Comparison of ENCODE assay signal across 8 mouse cellular contexts in genomic region chr16:9994951-9995813, GRCm38 (mm10). TPM values are rescaled to one million over a fixed set of nuclear protein-coding genes. Genes with fewer than 3 reads are reported as not detected.
DNase-seq lines count a peak whose midpoint lies in the region; ATAC-seq and TF ChIP-seq lines count a peak whose summit lies in the region.
"Had no signal": no experiment of that assay in that cellular context is flagged by ENCODE, and none has a peak within 500 bp of the region (broad histone marks: within the 10 kb centered on the region; RNA-seq: fewer than 3 reads in every experiment).

Grin2a (minus strand) TSS chr16:9995560.

- WGBS in lung, embryonic 14.5 days: under 1% methylated on average over 67 of the region's 69 CpGs
- WGBS in hindbrain, embryonic 11.5 days: under 1% methylated on average over 64 of the region's 69 CpGs
- under 1% methylated on average over 69 of the region's 69 CpGs for WGBS in limb, embryonic 12.5 days

- H3K9me3 ChIP-seq in lung, embryonic 14.5 days (ENCODE audit: low read depth, low read length): no peaks in the 10 kb centered on the region
- H3K9me3 ChIP-seq in hindbrain, embryonic 11.5 days (ENCODE audit: control insufficient read depth, low read length): no peaks in the 10 kb centered on the region
- H3K9me3 ChIP-seq in limb, embryonic 12.5 days: no peaks in the 10 kb centered on the region

- no peak for TF ChIP-seq CTCF in lung, embryonic 14.5 days (IDR thresholded peaks at IDR 0.05; ENCODE audit: low read depth)

- no peaks in the 10 kb centered on the region for H3K4me1 ChIP-seq in lung, embryonic 14.5 days (ENCODE audit: insufficient read depth)
- H3K4me1 ChIP-seq in hindbrain, embryonic 11.5 days (replicated peaks; ENCODE audit: control insufficient read depth, insufficient read depth, low read length): peaks cover 10% of the 10 kb centered on the region
- peaks cover 35% of the 10 kb centered on the region for H3K4me1 ChIP-seq in limb, embryonic 12.5 days (replicated peaks)

- no peaks in the 10 kb centered on the region for H3K36me3 ChIP-seq in lung, embryonic 14.5 days (ENCODE audit: insufficient read depth)
- H3K36me3 ChIP-seq in hindbrain, embryonic 11.5 days (ENCODE audit: control insufficient read depth, insufficient read depth, low read length): no peaks in the 10 kb centered on the region
- H3K36me3 ChIP-seq in limb, embryonic 12.5 days: no peaks in the 10 kb centered on the region

- H3K4me3 ChIP-seq in lung, embryonic 14.5 days (ENCODE audit: low read depth, low read length): peak within 1 kb of the TSS; percentile 32
- peak within 1 kb of the TSS; percentile 46 for H3K4me3 ChIP-seq in hindbrain, embryonic 11.5 days (ENCODE audit: low read depth, low read length)
- peak within 1 kb of the TSS; percentile 42 for H3K4me3 ChIP-seq in limb, embryonic 12.5 days (replicated peaks)

- peaks cover 60% of the 10 kb centered on the region for H3K27me3 ChIP-seq in lung, embryonic 14.5 days (ENCODE audit: insufficient read depth, low read length)
- peaks cover 47% of the 10 kb centered on the region for H3K27me3 ChIP-seq in hindbrain, embryonic 11.5 days (ENCODE audit: control insufficient read depth, insufficient read depth, low read length)
- H3K27me3 ChIP-seq in limb, embryonic 12.5 days: peaks cover 77% of the 10 kb centered on the region

- peak within 1 kb of the TSS; percentile 61 for H3K4me2 ChIP-seq in lung, embryonic 14.5 days
- H3K4me2 ChIP-seq in hindbrain, embryonic 11.5 days (replicated peaks; ENCODE audit: low read depth, low read length): peak within 1 kb of the TSS; percentile 94
- H3K4me2 ChIP-seq in limb, embryonic 12.5 days: peak within 1 kb of the TSS; percentile 68

- peak; percentile 28 for DNase-seq in lung, embryonic 14.5 days
- DNase-seq in lung, postnatal 14 days: no peak
- DNase-seq in cerebellum, postnatal 25 days: peak; percentile 86 to 88
- DNase-seq in hindbrain, embryonic 11.5 days (ENCODE audit: low spot score): peak; percentile 66
- peak; percentile 79 to 86 for DNase-seq in right cerebral cortex, postnatal 36 days (ENCODE audit: low spot score in 2 of 2)
- no peak for DNase-seq in gastrocnemius, adult 8-10 months (ENCODE audit: low spot score in 2 of 2)

- H3K27ac ChIP-seq in lung, embryonic 14.5 days (ENCODE audit: low read depth): no peak within 1 kb of the TSS
- H3K27ac ChIP-seq in hindbrain, embryonic 11.5 days (ENCODE audit: low read depth, low read length): no peak within 1 kb of the TSS
- no peak within 1 kb of the TSS for H3K27ac ChIP-seq in limb, embryonic 12.5 days
- H3K27ac ChIP-seq: macrophage had no signal

- no peak within 1 kb of the TSS; the same call in 1 of the 2 replicates for H3K9ac ChIP-seq in lung, embryonic 14.5 days
- H3K9ac ChIP-seq in hindbrain, embryonic 11.5 days (ENCODE audit: low read depth, low read length): peak within 1 kb of the TSS; percentile 45
- H3K9ac ChIP-seq in limb, embryonic 12.5 days (replicated peaks): no peak within 1 kb of the TSS

- peak; percentile 30 for ATAC-seq in lung, embryonic 14.5 days (ENCODE audit: insufficient read depth)
- ATAC-seq in hindbrain, embryonic 11.5 days (ENCODE audit: low FRiP score): peak; percentile 26
- no peak for ATAC-seq in limb, embryonic 12.5 days (ENCODE audit: insufficient number of reproducible peaks, insufficient read depth, low FRiP score, low TSS enrichment, low read depth)

RNA-seq across cellular contexts. Expression of gene Grin2a, which starts in this region (rescaled TPM):
- polyA plus RNA-seq in lung, embryonic 14.5 days (2014; fragmentation: Nextera tagmentation; extraction: Ambion mirVana): 0.01 and 0.08 TPM in 2 replicates
- polyA plus RNA-seq in hindbrain, embryonic 11.5 days (2014; fragmentation: Nextera tagmentation; extraction: Ambion mirVana): 0.88 and 1.5 TPM in 2 replicates
- 0.30 and 0.58 TPM in 2 replicates for polyA plus RNA-seq in limb, embryonic 12.5 days (2016; fragmentation: Nextera tagmentation; extraction: Ambion mirVana)
- total RNA-seq in gastrocnemius, adult 8-10 months (2022): under 1 TPM; 0.04 to 0.70 (median 0.17) TPM
- polyA plus RNA-seq: macrophage had no signal

Comparison
In these comparisons a context has a peak if more than half of its experiments do, and no peak if none do; other contexts are left out.
1. Peak in DNase-seq, ATAC-seq, H3K4me3 ChIP-seq and H3K4me2 ChIP-seq in lung, embryonic 14.5 days; RNA of the gene not detected or under 1 TPM.
2. DNase-seq: peak in cerebellum, postnatal 25 days (2 of 2), hindbrain, embryonic 11.5 days (single experiment) and right cerebral cortex, postnatal 36 days (2 of 2); none in lung, postnatal 14 days (single experiment) and gastrocnemius, adult 8-10 months (0 of 2).
3. Peak in every context shown above with its lines, with median percentiles within 50 percentile points of each other: H3K4me2 ChIP-seq and H3K4me3 ChIP-seq.